Comparison of ENCODE assay signal across 12 mouse cellular contexts in genomic region chr10:42855250-42855649, GRCm38 (mm10). TPM values are rescaled to one million over a fixed set of nuclear protein-coding genes. Genes with fewer than 3 reads are reported as not detected.
DNase-seq lines count a peak whose midpoint lies in the region; ATAC-seq and TF ChIP-seq lines count a peak whose summit lies in the region.
"Had no signal": no experiment of that assay in that cellular context is flagged by ENCODE, and none has a peak within 500 bp of the region (broad histone marks: within the 10 kb centered on the region; RNA-seq: fewer than 3 reads in every experiment).

No protein-coding gene starts in this region.

- no peak overlapping the region for H3K27ac ChIP-seq in gastrocnemius, adult 2 months
- H3K27ac ChIP-seq in kidney, adult 2 months (ENCODE audit: insufficient read depth, low read depth, low read length), result no peak overlapping the region
- no peak overlapping the region for H3K27ac ChIP-seq in lung, postnatal 0 days (ENCODE audit: low read length)
- H3K27ac ChIP-seq: embryonic facial prominence, embryonic 13.5 days; hindbrain, postnatal 0 days; limb, embryonic 13.5 days; midbrain, embryonic 12.5 days had no signal

- no peak overlapping the region for H3K9ac ChIP-seq in lung, postnatal 0 days (replicated peaks; ENCODE audit: low read depth)
- H3K9ac ChIP-seq: embryonic facial prominence, embryonic 13.5 days; limb, embryonic 13.5 days; midbrain, embryonic 12.5 days had no signal

- H3K27me3 ChIP-seq in kidney, adult 2 months (replicated peaks; ENCODE audit: control insufficient read depth, insufficient read depth, low read length), result no peaks in the 10 kb centered on the region
- no peaks in the 10 kb centered on the region for H3K27me3 ChIP-seq in lung, postnatal 0 days (replicated peaks; ENCODE audit: insufficient read depth, low read length)
- H3K27me3 ChIP-seq: embryonic facial prominence, embryonic 13.5 days; limb, embryonic 13.5 days; midbrain, embryonic 12.5 days had no signal

- 46% methylated on average over 5 of the region's 5 CpGs for WGBS in kidney, adult 2 months
- WGBS in lung, postnatal 0 days, result 9% methylated on average over 5 of the region's 5 CpGs

- TF ChIP-seq EP300 in lung, postnatal 0 days (IDR thresholded peaks at IDR 0.05), result peak; percentile 72

- H3K4me1 ChIP-seq in kidney, adult 2 months (ENCODE audit: control insufficient read depth, insufficient read depth, low read length), result no peaks in the 10 kb centered on the region
- no peaks in the 10 kb centered on the region for H3K4me1 ChIP-seq in lung, postnatal 0 days (ENCODE audit: insufficient read depth, low read depth, low read length)

- no peaks in the 10 kb centered on the region for H3K36me3 ChIP-seq in kidney, adult 2 months (ENCODE audit: control insufficient read depth, insufficient read depth, low read length)
- no peaks in the 10 kb centered on the region for H3K36me3 ChIP-seq in lung, postnatal 0 days (ENCODE audit: insufficient read depth, low read length)
- H3K36me3 ChIP-seq: embryonic facial prominence, embryonic 13.5 days; limb, embryonic 13.5 days; midbrain, embryonic 12.5 days had no signal

- no peak overlapping the region for H3K4me2 ChIP-seq in lung, postnatal 0 days (replicated peaks; ENCODE audit: low read depth, low read length)
- H3K4me2 ChIP-seq: embryonic facial prominence, embryonic 13.5 days; limb, embryonic 13.5 days; midbrain, embryonic 12.5 days had no signal

- peak; percentile 74 for ATAC-seq in lung, postnatal 0 days
- ATAC-seq in frontal cortex, adult (ENCODE audit: low TSS enrichment), result no peak
- ATAC-seq: hindbrain, postnatal 0 days had no signal

- H3K9me3 ChIP-seq in lung, postnatal 0 days (ENCODE audit: low read length), result peaks cover 3% of the 10 kb centered on the region; the same call in 1 of the 2 replicates
- H3K9me3 ChIP-seq: midbrain, embryonic 12.5 days had no signal

- no peak for TF ChIP-seq POLR2A in kidney, adult 2 months (IDR thresholded peaks at IDR 0.05; ENCODE audit: low read depth, low read length)

- DNase-seq in gastrocnemius, adult 2 months, result peak; percentile 38
- DNase-seq in gastrocnemius, adult 18-20 months (ENCODE audit: low spot score), result no peak
- DNase-seq in embryo, embryonic 11 days, result peak; percentile 51
- DNase-seq in kidney, adult 2 months, result peak; percentile 60
- peak; percentile 65 for DNase-seq in lung, postnatal 0 days (ENCODE audit: low spot score)
- DNase-seq in B cell, adult 2 months, result no peak
- DNase-seq in thymus, postnatal 4 days, result no peak

- intact Hi-C loops in gastrocnemius, adult 2 months (cut with DNase I), result no loop called here

- H3K4me3 ChIP-seq in gastrocnemius, adult 2 months, result no peak overlapping the region
- no peak overlapping the region for H3K4me3 ChIP-seq in kidney, adult 2 months (ENCODE audit: insufficient read depth, low read depth, low read length)
- H3K4me3 ChIP-seq in lung, postnatal 0 days (ENCODE audit: low read depth, low read length), result no peak overlapping the region
- H3K4me3 ChIP-seq: embryonic facial prominence, embryonic 13.5 days; limb, embryonic 13.5 days; midbrain, embryonic 12.5 days had no signal

- no peak for TF ChIP-seq CTCF in gastrocnemius, adult 2 months (IDR thresholded peaks at IDR 0.05)
- TF ChIP-seq CTCF in kidney, adult 2 months (conservative IDR thresholded peaks at IDR 0.05; ENCODE audit: insufficient read depth, insufficient read length, low read depth, low read length), result no peak
- TF ChIP-seq CTCF in lung, postnatal 0 days (IDR thresholded peaks at IDR 0.05), result no peak

RNA-seq across cellular contexts. Expression of gene Scml4, which starts 4.9 kb away (rescaled TPM):
- total RNA-seq in gastrocnemius, adult 2 months (2021), result under 1 TPM; 0.46 to 0.59 TPM
- 1 to 10 TPM in 1 of 2 experiments, under 1 TPM in 1; 0.59 to 1.1 TPM for total RNA-seq in gastrocnemius, adult 18-20 months (2021)
- polyA plus RNA-seq in kidney, adult 2 months (2012; rRNA removed), result 1.0 and 2.2 TPM in 2 replicates
- polyA plus RNA-seq in lung, postnatal 0 days (2015; fragmentation: Nextera tagmentation; extraction: Ambion mirVana), result 0.10 and 0.13 TPM in 2 replicates

Comparison
In these comparisons a context has a peak if more than half of its experiments do, and no peak if none do; other contexts are left out.
1. DNase-seq: peak in gastrocnemius, adult 2 months (single experiment), embryo, embryonic 11 days (single experiment), kidney, adult 2 months (single experiment) and lung, postnatal 0 days (single experiment); none in gastrocnemius, adult 18-20 months (single experiment), B cell, adult 2 months (0 of 2) and thymus, postnatal 4 days (single experiment).